Mouse (Mus musculus) layer of hippocampus, adult 8-10 months (tissue): ENCODE measurements around the gene Hectd1. TPM values are rescaled to one million over a fixed set of nuclear protein-coding genes. Genes with fewer than 3 reads are reported as not detected.

Source experiments
- DNase-seq, 2 experiments: peaks; one replicate each; pipeline ENCODE4 v3.0.0; 2022; ENCODE audit warnings: low spot score in 2 of 2
- total RNA-seq, 4 experiments: library from RNA; stranded (reverse); gene quantifications; 2 replicates each; pipeline ENCODE4 v1.2.4; 2022

Hectd1 gene
- total RNA-seq, 4 experiments from 2014 or later, result 76.0 to 86.8 (median 83.3) TPM

- no peak for DNase-seq
These were observed 60.6 kb downstream of the Hectd1 start for GRCm38 (mm10) chr12:51768702-51769101.

- no peak for DNase-seq
These were observed 61.9 kb downstream of the Hectd1 start for GRCm38 (mm10) chr12:51767454-51767853.

- no peak for DNase-seq
These were observed 70.0 kb downstream of the Hectd1 start for GRCm38 (mm10) chr12:51759374-51759773.

- DNase-seq, result no peak
These were observed 72.8 kb downstream of the Hectd1 start for GRCm38 (mm10) chr12:51756599-51756961.

GRCm38 (mm10) chr12:51755938-51756598, 73.3 kb downstream of the Hectd1 start:
- DNase-seq, result no peak

- no peak for DNase-seq
These were observed 82.0 kb downstream of the Hectd1 start for GRCm38 (mm10) chr12:51747348-51747747.

- no peak for DNase-seq
These were observed 84.4 kb downstream of the Hectd1 start for GRCm38 (mm10) chr12:51744957-51745356.

GRCm38 (mm10) chr12:51741690-51742089, 87.6 kb downstream of the Hectd1 start:
- no peak for DNase-seq

GRCm38 (mm10) chr12:51736807-51737206, 92.5 kb downstream of the Hectd1 start:
- DNase-seq, result no peak

- DNase-seq, result no peak
These were observed 93.0 kb downstream of the Hectd1 start for GRCm38 (mm10) chr12:51736381-51736780.

GRCm38 (mm10) chr12:51735840-51736271, 93.5 kb downstream of the Hectd1 start:
- no peak for DNase-seq

GRCm38 (mm10) chr12:51734605-51735211, 94.6 kb downstream of the Hectd1 start:
- no peak for DNase-seq

GRCm38 (mm10) chr12:51729827-51730226, 99.5 kb downstream of the Hectd1 start:
- no peak for DNase-seq

GRCm38 (mm10) chr12:51729058-51729457, 100.3 kb downstream of the Hectd1 start:
- no peak for DNase-seq

- no peak for DNase-seq
These were observed 107.5 kb downstream of the Hectd1 start for GRCm38 (mm10) chr12:51721836-51722235.

- no peak for DNase-seq
These were observed 110.7 kb downstream of the Hectd1 start for GRCm38 (mm10) chr12:51718617-51719016.

GRCm38 (mm10) chr12:51712685-51713084, 116.7 kb downstream of the Hectd1 start:
- no peak for DNase-seq

- DNase-seq, result no peak
These were observed 119.2 kb downstream of the Hectd1 start for GRCm38 (mm10) chr12:51710154-51710553.

- DNase-seq, result no peak
These were observed 119.6 kb downstream of the Hectd1 start for GRCm38 (mm10) chr12:51709741-51710140.

- DNase-seq, result peak; percentile 82 to 83
These were observed 120.2 kb downstream of the Hectd1 start for GRCm38 (mm10) chr12:51708941-51709686.

- DNase-seq, result no peak
These were observed 122.6 kb downstream of the Hectd1 start for GRCm38 (mm10) chr12:51706673-51707235.

GRCm38 (mm10) chr12:51705778-51706177, 123.6 kb downstream of the Hectd1 start:
- no peak for DNase-seq
